Mouse (Mus musculus) midbrain, postnatal 0 days (tissue): ENCODE measurements around the gene Fndc11. TPM values are rescaled to one million over a fixed set of nuclear protein-coding genes. Genes with fewer than 3 reads are reported as not detected.

Experiments used
- ATAC-seq: fragments of 200-750 bp; cut with Nextera tagmentation; 2 replicates; pipeline ENCODE4 v1.8.0; 2017; ENCODE audit warnings: moderate number of reproducible peaks, mild to moderate bottlenecking, moderate TSS enrichment, moderate library complexity; ENCODE audit not compliant: low FRiP score
- DNase-seq: peaks from one replicate; pipeline ENCODE4 v3.0.0-alpha.2; 2015; ENCODE audit warnings: low spot score
- H3K27ac ChIP-seq: fragments of 300-500 bp; sonication (generic); 2 replicates; pipeline ENCODE4 v1.5.1; 2014; ENCODE audit warnings: low read depth, mild to moderate bottlenecking, low read length, mixed read lengths
- H3K27me3 ChIP-seq: fragments of 300-500 bp; sonication (generic); 2 replicates; pipeline ENCODE4 v1.6.1; 2014; ENCODE audit warnings: low read length, control low read depth, mixed read lengths; ENCODE audit not compliant: insufficient read depth
- H3K36me3 ChIP-seq: fragments of 300-500 bp; sonication (generic); 2 replicates; pipeline ENCODE4 v1.6.1; 2014; ENCODE audit warnings: low read length, control low read depth, mixed read lengths; ENCODE audit not compliant: insufficient read depth
- H3K4me1 ChIP-seq: fragments of 300-500 bp; sonication (generic); 2 replicates; pipeline ENCODE4 v1.6.1; 2014; ENCODE audit warnings: mild to moderate bottlenecking, control low read depth, antibody characterized with exemption, low read length, mixed read lengths; ENCODE audit not compliant: insufficient read depth
- H3K4me2 ChIP-seq: fragments of 300-500 bp; sonication (generic); 2 replicates; pipeline ENCODE4 v1.6.1; 2014; ENCODE audit warnings: low read depth, mild to moderate bottlenecking, low read length, mixed read lengths; ENCODE audit not compliant: poor library complexity, severe bottlenecking
- H3K4me3 ChIP-seq: fragments of 300-500 bp; sonication (generic); 2 replicates; pipeline ENCODE4 v1.5.1; 2014; ENCODE audit warnings: low read depth, mild to moderate bottlenecking, low read length, moderate library complexity
- H3K9ac ChIP-seq: fragments of 300-500 bp; sonication (generic); replicated peaks from 2 replicates; pipeline ENCODE4 v1.6.1; 2014; ENCODE audit warnings: mild to moderate bottlenecking, low read length, moderate library complexity, mixed read lengths; ENCODE audit not compliant: poor library complexity, severe bottlenecking
- H3K9me3 ChIP-seq: fragments of 300-500 bp; sonication (generic); 2 replicates; pipeline ENCODE4 v1.6.1; 2016; ENCODE audit warnings: low read length, control low read depth
- CTCF ChIP-seq: IDR thresholded peaks from 2 replicates; pipeline ENCODE4 v1.5.1; 2016; ENCODE audit warnings: antibody characterized with exemption, mild to moderate bottlenecking
- WGBS: fragments of 180-500 bp; shearing (Covaris S2); extraction: QIAGEN DNeasy Blood & Tissue Kit; methylation state at CpG from one replicate; pipeline ENCODE4 v1.1.7; 2014; 5-methylcytosine and 5-hydroxymethylcytosine counted together
- polyA plus RNA-seq: library from polyadenylated mRNA; unstranded; fragments of >200 nt; fragmentation: Nextera tagmentation; extraction: Ambion mirVana; gene quantifications from 2 replicates; pipeline ENCODE4 v1.2.1, GENCODE M21; 2015
- total RNA-seq: library from RNA; depleted of rRNA; stranded (reverse); fragments of >200 nt; gene quantifications from 2 replicates; pipeline ENCODE4 v1.2.3, GENCODE M21; 2014; rRNA removed

Gene Fndc11
- total and polyA plus RNA-seq, 2 experiments from 2014 or later: 0.26 to 0.55 TPM

DNA sequence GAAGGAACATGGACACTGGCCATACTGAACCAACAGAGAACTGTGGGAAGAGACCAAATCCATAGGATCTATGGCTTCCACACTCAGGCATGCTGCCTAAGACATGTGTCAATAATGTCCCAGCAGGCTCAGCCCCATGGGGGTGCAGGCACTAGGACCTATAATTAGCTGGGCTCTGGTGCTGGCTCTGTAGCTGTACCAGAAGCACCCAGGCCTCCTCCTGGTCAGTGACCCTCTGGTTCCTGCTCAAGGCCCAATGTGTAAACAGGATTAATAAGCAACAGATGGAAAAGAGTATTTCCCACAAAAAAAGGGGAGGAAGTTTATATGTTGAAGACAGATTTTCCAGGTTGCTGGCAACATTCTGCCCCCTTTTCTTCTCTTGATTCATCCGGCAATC lies 33.4 kb downstream of the Fndc11 start:
- WGBS: 82% methylated on average over 1 of the region's 1 CpGs
- DNase-seq (no peak), ATAC-seq (no peak)
- Histone ChIP-seq H3K36me3 (peaks cover 43% of the 10 kb centered on the region), H3K9me3 (no peaks in the 10 kb centered on the region), H3K4me1 (no peaks in the 10 kb centered on the region), H3K27me3 (no peaks in the 10 kb centered on the region), H3K27ac (no peak overlapping the region), H3K9ac (no peak overlapping the region), H3K4me3 (no peak overlapping the region), H3K4me2 (no peak overlapping the region)
- no peak for TF ChIP-seq CTCF

DNA sequence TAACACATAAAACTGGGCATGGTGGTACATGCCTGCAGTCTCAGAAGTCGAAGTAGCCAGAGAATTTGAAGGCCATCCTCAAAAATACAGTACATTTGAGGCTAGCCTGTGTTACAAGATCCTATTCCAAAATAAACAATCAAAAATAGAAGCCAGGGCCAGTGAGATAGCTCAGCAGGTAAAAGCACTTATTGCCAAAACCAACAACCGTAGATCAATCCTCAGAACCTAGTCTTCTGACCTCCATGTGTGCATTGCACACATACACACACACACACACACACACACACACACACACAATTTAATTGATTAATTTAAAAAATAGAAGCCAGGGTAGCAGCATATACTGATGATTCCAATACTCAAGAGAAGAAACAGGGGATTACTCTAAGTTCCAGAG lies 47.0 kb downstream of the Fndc11 start:
- WGBS: 98% methylated on average over 2 of the region's 2 CpGs
- TF ChIP-seq CTCF: no peak
- peaks cover 33% of the 10 kb centered on the region for H3K36me3 ChIP-seq

DNA sequence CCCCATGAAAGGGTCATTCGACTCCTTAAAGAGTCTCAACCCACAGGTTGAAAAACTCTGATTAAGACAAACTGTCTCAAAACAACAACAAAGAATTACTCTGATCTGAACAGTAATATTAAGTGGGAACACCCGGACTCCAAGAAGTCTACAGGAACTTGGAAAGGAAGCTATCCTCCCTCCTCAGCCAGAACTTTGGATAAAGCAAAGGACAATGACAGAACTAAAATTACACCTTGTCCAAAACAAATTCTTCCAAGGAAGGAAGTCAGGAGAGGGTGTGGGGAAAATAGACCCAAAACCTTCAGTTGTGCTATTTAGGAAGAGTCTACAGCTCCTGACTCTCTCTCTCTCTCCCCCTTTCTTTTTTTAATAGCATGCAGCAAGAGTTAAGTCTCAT lies 52.3 kb downstream of the Fndc11 start:
- WGBS: 98% methylated on average over 2 of the region's 2 CpGs
- Histone ChIP-seq H3K27ac (no peak overlapping the region), H3K9ac (no peak overlapping the region), H3K36me3 (peaks cover 24% of the 10 kb centered on the region), H3K4me2 (no peak overlapping the region), H3K4me3 (no peak overlapping the region), H3K27me3 (no peaks in the 10 kb centered on the region), H3K4me1 (no peaks in the 10 kb centered on the region), H3K9me3 (no peaks in the 10 kb centered on the region)
- DNase-seq (no peak), ATAC-seq (no peak)
- no peak for TF ChIP-seq CTCF

More for the DNA sequence above, 47.0 kb downstream of the Fndc11 start:
- Histone ChIP-seq H3K27me3 (no peaks in the 10 kb centered on the region), H3K4me2 (no peak overlapping the region), H3K9me3 (no peaks in the 10 kb centered on the region), H3K4me1 (no peaks in the 10 kb centered on the region), H3K9ac (no peak overlapping the region), H3K27ac (no peak overlapping the region), H3K4me3 (no peak overlapping the region)
- DNase-seq (no peak), ATAC-seq (no peak)

Other genes starting within 250 kb of the Fndc11 start
- 0.44 and 0.52 TPM in 2 replicates for gene Col20a1, start 233.5 kb upstream of the Fndc11 start, total RNA-seq
- 0.13 and 0.14 TPM in 2 replicates for gene Col20a1, start 233.5 kb upstream of the Fndc11 start, polyA plus RNA-seq
- gene Chrna4, start 176.5 kb upstream of the Fndc11 start, total RNA-seq: 53.9 and 58.7 TPM in 2 replicates
- 43.6 and 47.8 TPM in 2 replicates for gene Chrna4, start 176.5 kb upstream of the Fndc11 start, polyA plus RNA-seq
- gene Kcnq2, start 84.7 kb upstream of the Fndc11 start, total RNA-seq: 134 and 162 TPM in 2 replicates
- gene Kcnq2, start 84.7 kb upstream of the Fndc11 start, polyA plus RNA-seq: 33.8 and 40.6 TPM in 2 replicates
- gene Eef1a2, start 63.0 kb upstream of the Fndc11 start, total RNA-seq: 321 and 367 TPM in 2 replicates
- gene Eef1a2, start 63.0 kb upstream of the Fndc11 start, polyA plus RNA-seq: 23.1 and 23.3 TPM in 2 replicates
- gene Ppdpf, start 32.8 kb upstream of the Fndc11 start, total RNA-seq: 268 and 323 TPM in 2 replicates
- gene Ppdpf, start 32.8 kb upstream of the Fndc11 start, polyA plus RNA-seq: 365 and 367 TPM in 2 replicates
- gene Ptk6, start 17.2 kb upstream of the Fndc11 start, total RNA-seq: 0.09 TPM in 1 of 2 replicates, not detected in the other
- not detected in 2 replicates for gene Ptk6, start 17.2 kb upstream of the Fndc11 start, polyA plus RNA-seq
- gene Srms, start 6.8 kb upstream of the Fndc11 start, total RNA-seq: 0.11 TPM in 1 of 2 replicates, not detected in the other
- gene Srms, start 6.8 kb upstream of the Fndc11 start, polyA plus RNA-seq: 0.10 and 0.21 TPM in 2 replicates
- gene Helz2, start 22.0 kb downstream of the Fndc11 start, total RNA-seq: 2.9 and 3.7 TPM in 2 replicates
- gene Helz2, start 22.0 kb downstream of the Fndc11 start, polyA plus RNA-seq: 0.15 and 0.16 TPM in 2 replicates
- gene Gmeb2, start 68.0 kb downstream of the Fndc11 start, total RNA-seq: 16.0 and 17.4 TPM in 2 replicates
- gene Gmeb2, start 68.0 kb downstream of the Fndc11 start, polyA plus RNA-seq: 8.6 and 9.2 TPM in 2 replicates
- gene Stmn3, start 94.5 kb downstream of the Fndc11 start, total RNA-seq: 1,320 and 1,471 TPM in 2 replicates
- gene Stmn3, start 94.5 kb downstream of the Fndc11 start, polyA plus RNA-seq: 1,883 and 2,098 TPM in 2 replicates
- 46.6 and 59.4 TPM in 2 replicates for gene Rtel1, start 99.7 kb downstream of the Fndc11 start, total RNA-seq
- gene Rtel1, start 99.7 kb downstream of the Fndc11 start, polyA plus RNA-seq: 26.5 and 27.4 TPM in 2 replicates
- gene Zgpat, start 144.9 kb downstream of the Fndc11 start, total RNA-seq: 79.2 and 102 TPM in 2 replicates
- gene Zgpat, start 144.9 kb downstream of the Fndc11 start, polyA plus RNA-seq: 44.3 and 48.8 TPM in 2 replicates
- 25.4 and 27.2 TPM in 2 replicates for gene Arfrp1, start 145.4 kb downstream of the Fndc11 start, total RNA-seq
- 72.1 and 77.1 TPM in 2 replicates for gene Arfrp1, start 145.4 kb downstream of the Fndc11 start, polyA plus RNA-seq
- gene Lime1, start 160.1 kb downstream of the Fndc11 start, total RNA-seq: 36.4 and 44.8 TPM in 2 replicates
- gene Lime1, start 160.1 kb downstream of the Fndc11 start, polyA plus RNA-seq: 30.3 and 32.4 TPM in 2 replicates
- gene Zbtb46, start 239.4 kb downstream of the Fndc11 start, total RNA-seq: 25.8 and 29.8 TPM in 2 replicates
- gene Zbtb46, start 239.4 kb downstream of the Fndc11 start, polyA plus RNA-seq: 16.7 and 18.4 TPM in 2 replicates